ENCODE assay signal across 8 mouse cellular contexts in genomic region chr9:106199535-106200272, GRCm38 (mm10). TPM values are rescaled to one million over a fixed set of nuclear protein-coding genes. Genes with fewer than 3 reads are reported as not detected.
DNase-seq lines count a peak whose midpoint lies in the region; ATAC-seq and TF ChIP-seq lines count a peak whose summit lies in the region.

Gene Ppm1m, minus strand, starts transcription at chr9:106199746.

- TF ChIP-seq POLR2A in testis, adult 2 months (IDR thresholded peaks at IDR 0.05; ENCODE audit: control insufficient read depth, low read depth, low read length): no peak; the same call in 1 of the 2 replicates
- TF ChIP-seq POLR2A in limb, embryonic 14.5 days (IDR thresholded peaks at IDR 0.05; ENCODE audit: borderline replicate concordance, extremely low read depth, insufficient read depth, insufficient read length): no peak

- H3K4me2 ChIP-seq in embryonic facial prominence, embryonic 11.5 days (ENCODE audit: low read depth, low read length): peak within 1 kb of the TSS; percentile 64
- H3K4me2 ChIP-seq in limb, embryonic 14.5 days (replicated peaks; ENCODE audit: low read depth, low read length, severe bottlenecking): peak within 1 kb of the TSS; percentile 56
- peak within 1 kb of the TSS; percentile 68 for H3K4me2 ChIP-seq in stomach, embryonic 14.5 days (replicated peaks; ENCODE audit: low read depth, low read length)

- H3K27ac ChIP-seq in testis, adult 2 months (ENCODE audit: control insufficient read depth, insufficient read depth, low read depth, low read length): peak within 1 kb of the TSS; percentile 65
- peak within 1 kb of the TSS; percentile 52; the same call in 1 of the 2 replicates for H3K27ac ChIP-seq in embryonic facial prominence, embryonic 11.5 days (replicated peaks; ENCODE audit: low read depth, low read length)
- peak within 1 kb of the TSS; percentile 39; the same call in 1 of the 2 replicates for H3K27ac ChIP-seq in limb, embryonic 14.5 days (replicated peaks; ENCODE audit: low read depth, low read length)
- H3K27ac ChIP-seq in stomach, embryonic 14.5 days (ENCODE audit: low read length): no peak within 1 kb of the TSS

- intact Hi-C loops in heart, postnatal 36 days (cut with DNase I): loop anchor here (5.0 kb wide), 1 partner anchor 37 kb away; no protein-coding TSS in a partner anchor

- H3K9ac ChIP-seq in embryonic facial prominence, embryonic 11.5 days (replicated peaks; ENCODE audit: low read length): peak within 1 kb of the TSS; percentile 83
- H3K9ac ChIP-seq in limb, embryonic 14.5 days (ENCODE audit: low read depth, low read length, severe bottlenecking): peak within 1 kb of the TSS; percentile 76
- peak within 1 kb of the TSS; percentile 64 for H3K9ac ChIP-seq in stomach, embryonic 14.5 days (replicated peaks; ENCODE audit: low read depth, low read length)

- no peaks in the 10 kb centered on the region for H3K9me3 ChIP-seq in embryonic facial prominence, embryonic 11.5 days (replicated peaks; ENCODE audit: control insufficient read depth, low read length)
- no peaks in the 10 kb centered on the region for H3K9me3 ChIP-seq in limb, embryonic 14.5 days (ENCODE audit: control insufficient read depth, low read length)
- H3K9me3 ChIP-seq in stomach, embryonic 14.5 days (ENCODE audit: control insufficient read depth, low read depth, low read length): no peaks in the 10 kb centered on the region

- H3K4me1 ChIP-seq in testis, adult 2 months (ENCODE audit: control insufficient read depth, insufficient read depth, low read length): peaks cover 29% of the 10 kb centered on the region
- peaks cover 7% of the 10 kb centered on the region for H3K4me1 ChIP-seq in embryonic facial prominence, embryonic 11.5 days (ENCODE audit: control insufficient read depth, insufficient read depth, low read length)
- peaks cover 26% of the 10 kb centered on the region for H3K4me1 ChIP-seq in limb, embryonic 14.5 days (ENCODE audit: control insufficient read depth, insufficient read depth, low read length)
- H3K4me1 ChIP-seq in stomach, embryonic 14.5 days (ENCODE audit: control insufficient read depth, insufficient read depth, low read length): peaks cover 27% of the 10 kb centered on the region

- ATAC-seq in embryonic facial prominence, embryonic 11.5 days (replicated peaks; ENCODE audit: insufficient number of reproducible peaks, low FRiP score, low TSS enrichment, low read depth): 0 out of 2 replicates have a peak, but pooled peaks have one; percentile 1
- no peak for ATAC-seq in limb, embryonic 14.5 days (ENCODE audit: low FRiP score, low read depth)
- ATAC-seq in stomach, embryonic 14.5 days (ENCODE audit: insufficient number of reproducible peaks, insufficient read depth, low FRiP score, low read depth): no peak

- WGBS in embryonic facial prominence, embryonic 11.5 days: 40% methylated on average over 18 of the region's 18 CpGs
- 47% methylated on average over 18 of the region's 18 CpGs for WGBS in limb, embryonic 14.5 days
- 44% methylated on average over 18 of the region's 18 CpGs for WGBS in stomach, embryonic 14.5 days

- H3K36me3 ChIP-seq in testis, adult 2 months (ENCODE audit: control insufficient read depth, insufficient read depth, low read length): no peaks in the 10 kb centered on the region
- peaks cover 3% of the 10 kb centered on the region; the same call in 1 of the 2 replicates for H3K36me3 ChIP-seq in embryonic facial prominence, embryonic 11.5 days (replicated peaks; ENCODE audit: control insufficient read depth, insufficient read depth, low read depth, low read length)
- peaks cover 23% of the 10 kb centered on the region for H3K36me3 ChIP-seq in limb, embryonic 14.5 days (ENCODE audit: control insufficient read depth, insufficient read depth, low read length)
- H3K36me3 ChIP-seq in stomach, embryonic 14.5 days (ENCODE audit: control insufficient read depth, insufficient read depth, low read length): peaks cover 14% of the 10 kb centered on the region; the same call in 1 of the 2 replicates

- H3K27me3 ChIP-seq in testis, adult 2 months (ENCODE audit: control insufficient read depth, insufficient read depth, low read length): no peaks in the 10 kb centered on the region
- no peaks in the 10 kb centered on the region for H3K27me3 ChIP-seq in embryonic facial prominence, embryonic 11.5 days (ENCODE audit: control insufficient read depth, insufficient read depth, low read length)
- no peaks in the 10 kb centered on the region for H3K27me3 ChIP-seq in limb, embryonic 14.5 days (ENCODE audit: control insufficient read depth, insufficient read depth, low read length)
- H3K27me3 ChIP-seq in stomach, embryonic 14.5 days (ENCODE audit: control insufficient read depth, insufficient read depth, low read length): no peaks in the 10 kb centered on the region

- peak within 1 kb of the TSS; percentile 74 for H3K4me3 ChIP-seq in testis, adult 2 months (ENCODE audit: control insufficient read depth, low read depth, low read length)
- peak within 1 kb of the TSS; percentile 68 for H3K4me3 ChIP-seq in embryonic facial prominence, embryonic 11.5 days (ENCODE audit: low read depth, low read length)
- peak within 1 kb of the TSS; percentile 66 for H3K4me3 ChIP-seq in limb, embryonic 14.5 days (replicated peaks; ENCODE audit: low read length)
- peak within 1 kb of the TSS; percentile 54 for H3K4me3 ChIP-seq in stomach, embryonic 14.5 days (ENCODE audit: low read depth, low read length)

- no peak for TF ChIP-seq CTCF in testis, adult 2 months (IDR thresholded peaks at IDR 0.05; ENCODE audit: control insufficient read depth, insufficient read depth, insufficient replicate concordance, low read depth, low read length)

- no peak for DNase-seq in testis, postnatal 14 days (ENCODE audit: low spot score)
- no peak for DNase-seq in embryonic facial prominence, embryonic 11.5 days (ENCODE audit: low spot score)
- DNase-seq in heart, postnatal 36 days: no peak
- DNase-seq in limb, embryonic 14.5 days (ENCODE audit: low spot score): no peak
- DNase-seq in cerebellum, adult 9-11 months: no peak
- no peak for DNase-seq in embryo, embryonic 11 days

RNA-seq across cellular contexts. Expression of gene Ppm1m, which starts in this region (rescaled TPM):
- polyA plus RNA-seq in testis, adult 2 months (2012; rRNA removed): 31.3 and 40.6 TPM in 2 replicates
- 25.8 and 29.1 TPM in 2 replicates for polyA plus RNA-seq in embryonic facial prominence, embryonic 11.5 days (2014; fragmentation: Nextera tagmentation; extraction: Ambion mirVana)
- 10 to 100 TPM; 12.2 to 13.8 TPM for total RNA-seq in heart, postnatal 36 days (2021)
- 87.0 and 93.5 TPM in 2 replicates for polyA plus RNA-seq in limb, embryonic 14.5 days (2012; rRNA removed)
- polyA plus RNA-seq in limb, embryonic 14.5 days (2014; fragmentation: Nextera tagmentation; extraction: Ambion mirVana): 39.2 and 48.3 TPM in 2 replicates
- polyA plus RNA-seq in stomach, embryonic 14.5 days (2014; fragmentation: Nextera tagmentation; extraction: Ambion mirVana): 35.6 and 38.3 TPM in 2 replicates
